Mouse (Mus musculus): ENCODE measurements at regions not wholly inside any gene's neighbourhood (a gene's known extent, or its start where the extent isn't known, plus 50 kb on each side); places are given as distances from the start of the nearest gene placed in this dataset.
"Not testable (repeated sequence)": the region's sequence is repeated elsewhere in the genome, so short reads cannot be mapped to it uniquely, and the experiment has no call there.

DNA sequence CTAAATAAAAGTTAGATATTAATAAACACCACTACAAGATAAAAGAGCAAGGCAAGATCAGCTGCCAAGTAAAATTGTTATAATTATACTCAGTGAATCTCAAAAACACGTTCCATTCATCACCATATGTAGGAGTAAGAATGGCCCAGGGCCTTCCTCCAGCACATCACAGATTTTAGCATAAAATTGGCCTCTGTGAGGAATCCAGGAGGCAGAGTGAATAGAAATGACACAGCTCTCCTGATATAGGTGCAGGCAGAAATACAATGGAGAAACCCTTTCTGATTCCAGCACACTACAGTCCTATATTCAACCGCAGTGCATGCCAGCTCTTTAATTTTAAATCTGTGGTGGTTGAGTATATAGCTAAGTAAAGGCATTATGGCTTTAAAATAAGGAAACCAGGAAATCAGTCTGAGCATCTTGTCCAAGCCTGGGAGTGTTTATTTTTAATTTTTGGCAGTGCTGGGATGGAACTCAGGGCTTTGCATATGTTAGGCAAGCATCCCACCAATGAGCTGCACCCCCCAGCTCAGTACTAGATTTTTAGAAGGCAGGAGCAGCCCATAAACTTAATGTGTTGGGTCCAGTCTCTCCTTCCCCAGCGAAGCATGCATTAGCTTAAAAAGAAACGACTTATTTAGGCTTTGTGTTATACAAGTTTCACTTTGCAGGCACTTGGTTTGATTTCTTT, 158.3 kb upstream of the Ptprz1 start:
- Histone ChIP-seq H3K4me3 (replicated peaks) (no peak overlapping the region), H3K9ac (replicated peaks) (no peak overlapping the region), H3K27me3 (no peaks in the 10 kb centered on the region), H3K4me2 (replicated peaks) (no peak overlapping the region), H3K4me1 (replicated peaks) (peaks cover 16% of the 10 kb centered on the region), H3K9me3 (no peaks in the 10 kb centered on the region), H3K27ac (peak overlapping the region; percentile 47; the same call in 1 of the 2 replicates), H3K36me3 (no peaks in the 10 kb centered on the region)
- WGBS: 90% methylated on average over 4 of the region's 4 CpGs
- no peak for ATAC-seq

DNA sequence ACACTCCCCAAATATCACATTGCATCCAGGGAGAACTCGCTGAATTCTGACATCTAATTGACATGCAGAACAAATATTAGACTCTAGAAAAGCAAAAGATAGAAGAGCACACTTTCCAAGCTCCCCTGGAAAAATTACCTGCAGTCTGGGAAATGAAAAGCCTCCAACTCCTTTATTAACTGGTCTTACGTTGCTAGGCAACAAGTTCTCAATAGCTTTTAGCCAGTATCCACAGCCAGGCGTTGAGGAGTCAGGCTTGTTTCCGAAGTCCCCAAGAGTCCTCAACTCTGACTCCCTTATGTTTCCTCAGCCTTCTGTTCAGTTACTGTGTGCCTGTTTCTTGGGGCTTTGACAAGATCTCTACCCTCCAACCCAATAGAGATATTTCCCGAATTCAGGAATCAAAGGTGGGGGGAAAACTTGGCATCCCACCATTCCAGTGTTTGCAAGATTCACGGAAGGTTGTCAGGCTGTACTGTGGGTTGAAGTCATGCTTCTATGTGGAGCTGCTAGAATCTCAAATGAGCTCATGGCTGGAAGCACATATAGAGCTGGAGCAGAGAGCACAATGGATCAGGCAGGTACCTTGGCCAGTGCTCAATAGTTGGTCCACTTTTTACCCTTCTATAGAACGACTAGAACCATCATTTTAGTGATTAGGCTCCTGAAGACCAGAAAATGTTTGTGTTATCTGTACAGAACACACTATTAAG, 159.0 kb upstream of the Ptprz1 start:
- no peak overlapping the region for H3K4me3 ChIP-seq (replicated peaks)
- H3K4me1 ChIP-seq (replicated peaks): peaks cover 16% of the 10 kb centered on the region
- WGBS: 38% methylated on average over 7 of the region's 7 CpGs
- peak; percentile 84 for ATAC-seq
- H3K27me3 ChIP-seq: no peaks in the 10 kb centered on the region
- no peaks in the 10 kb centered on the region for H3K9me3 ChIP-seq
- H3K36me3 ChIP-seq: no peaks in the 10 kb centered on the region
- 0 out of 2 replicates have a peak overlapping the region, but pooled peaks have one; percentile 1 for H3K4me2 ChIP-seq (replicated peaks)
- no peak overlapping the region for H3K9ac ChIP-seq (replicated peaks)
- peak overlapping the region; percentile 56; the same call in 1 of the 2 replicates for H3K27ac ChIP-seq

DNA sequence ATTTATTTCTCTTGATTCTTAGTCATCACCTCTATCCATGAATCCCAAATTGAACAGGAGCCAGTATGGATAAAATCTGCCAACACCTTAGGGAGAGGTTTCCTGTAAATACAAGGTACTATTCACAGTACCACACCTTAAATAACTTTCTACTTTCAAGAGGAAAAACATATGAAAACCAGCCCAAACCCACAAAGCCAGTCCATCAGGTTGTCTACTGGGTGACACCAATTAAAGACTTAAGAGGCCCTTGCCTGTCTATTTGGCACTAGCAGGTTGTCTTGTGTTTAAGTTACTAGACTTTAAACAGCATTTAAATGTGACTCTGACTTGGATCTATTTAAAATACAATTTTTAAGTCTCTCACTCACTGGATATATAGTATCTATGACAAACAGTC, 177.1 kb upstream of the Ptprz1 start:
- Histone ChIP-seq H3K4me3 (replicated peaks) (no peak overlapping the region), H3K4me1 (replicated peaks) (no peaks in the 10 kb centered on the region), H3K27ac (no peak overlapping the region), H3K9ac (replicated peaks) (no peak overlapping the region), H3K27me3 (no peaks in the 10 kb centered on the region), H3K36me3 (no peaks in the 10 kb centered on the region), H3K4me2 (replicated peaks) (no peak overlapping the region), H3K9me3 (no peaks in the 10 kb centered on the region)
- no peak for ATAC-seq

DNA sequence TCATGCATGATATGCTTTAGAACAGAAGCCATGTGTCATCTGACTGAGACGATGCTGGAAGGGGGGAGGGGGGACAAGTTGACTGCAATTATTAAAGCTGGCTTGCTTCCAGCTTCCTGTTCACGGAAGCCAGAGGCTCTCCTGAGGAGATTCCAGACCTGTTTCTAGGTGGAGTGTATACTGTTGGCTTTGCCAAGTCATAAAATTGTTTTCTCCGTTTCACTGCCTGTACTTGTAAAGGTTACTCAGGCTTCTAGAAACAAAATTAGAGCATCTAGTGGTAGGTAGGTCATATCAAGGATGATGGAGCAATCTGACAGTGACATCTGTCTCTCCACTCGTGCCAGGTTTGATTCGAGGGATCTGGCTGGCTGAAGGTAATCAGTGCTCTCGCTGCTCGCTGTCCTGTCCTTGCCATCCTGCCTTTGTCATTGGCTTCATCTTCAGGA, 186.6 kb upstream of the Ptprz1 start:
- peak; percentile 71 for ATAC-seq
- H3K36me3 ChIP-seq: no peaks in the 10 kb centered on the region
- no peaks in the 10 kb centered on the region; the same call in 1 of the 2 replicates for H3K9me3 ChIP-seq
- no peaks in the 10 kb centered on the region for H3K4me1 ChIP-seq (replicated peaks)
- WGBS: 77% methylated on average over 7 of the region's 7 CpGs
- no peaks in the 10 kb centered on the region for H3K27me3 ChIP-seq
- H3K4me2 ChIP-seq (replicated peaks): no peak overlapping the region
- H3K27ac ChIP-seq: no peak overlapping the region
- H3K4me3 ChIP-seq (replicated peaks): no peak overlapping the region
- no peak overlapping the region for H3K9ac ChIP-seq (replicated peaks)

DNA sequence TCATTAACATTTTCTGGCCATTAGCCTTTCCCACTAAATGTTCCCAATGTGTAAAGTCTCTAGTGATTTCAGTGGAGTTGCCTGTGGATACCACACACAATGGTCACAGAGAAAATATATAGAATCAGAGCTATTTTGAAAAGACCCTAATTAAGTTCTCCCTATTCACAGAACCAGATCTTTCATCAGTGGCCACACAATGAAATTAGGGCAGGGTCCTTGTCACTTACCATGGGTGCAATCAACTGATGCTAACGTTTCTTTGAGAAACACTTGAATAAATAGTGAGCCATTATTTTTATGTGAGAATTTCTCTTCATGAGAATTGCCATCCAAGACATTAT, 200.7 kb upstream of the Ptprz1 start:
- H3K4me3 ChIP-seq (replicated peaks): no peak overlapping the region
- no peak for ATAC-seq
- no peak overlapping the region for H3K9ac ChIP-seq (replicated peaks)
- H3K27me3 ChIP-seq: no peaks in the 10 kb centered on the region
- no peaks in the 10 kb centered on the region for H3K4me1 ChIP-seq (replicated peaks)
- 31% methylated on average over 1 of the region's 1 CpGs for WGBS
- no peaks in the 10 kb centered on the region for H3K36me3 ChIP-seq
- H3K4me2 ChIP-seq (replicated peaks): no peak overlapping the region
- H3K27ac ChIP-seq: no peak overlapping the region
- no peaks in the 10 kb centered on the region for H3K9me3 ChIP-seq

DNA sequence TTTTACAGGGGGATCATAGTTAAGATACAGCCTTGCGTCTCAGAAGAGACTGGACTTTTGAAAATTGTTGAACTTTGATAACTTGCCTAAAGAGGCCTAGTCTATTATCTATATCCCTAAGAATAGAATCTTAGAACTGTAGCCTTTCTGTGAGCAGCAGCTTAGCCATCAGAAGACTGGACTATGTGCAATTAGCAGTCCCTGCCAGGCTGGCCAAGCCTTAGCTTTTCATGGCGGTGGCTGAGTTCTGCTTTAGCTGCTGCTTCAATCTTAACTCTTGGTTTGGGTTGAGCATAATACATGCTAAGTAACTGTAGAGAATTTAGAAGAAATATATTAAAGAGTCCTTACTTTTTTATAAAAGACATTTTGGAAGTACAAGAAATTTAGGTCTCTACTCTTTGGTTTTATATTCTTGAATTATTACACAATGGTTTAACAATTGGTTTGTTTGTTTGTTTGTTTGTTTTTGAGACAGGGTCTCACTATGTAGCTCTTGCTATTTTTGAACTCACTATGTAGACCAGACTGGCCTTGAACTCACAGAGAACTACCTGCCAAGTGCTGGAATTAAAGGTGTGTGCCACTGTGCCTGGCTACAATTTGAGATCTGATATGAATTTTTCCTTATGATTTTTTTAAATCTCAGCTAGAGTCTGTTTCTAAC, 201.2 kb upstream of the Ptprz1 start:
- no peak for ATAC-seq
- no peak overlapping the region for H3K4me3 ChIP-seq (replicated peaks)
- no peaks in the 10 kb centered on the region for H3K27me3 ChIP-seq
- no peaks in the 10 kb centered on the region for H3K4me1 ChIP-seq (replicated peaks)
- no peaks in the 10 kb centered on the region for H3K9me3 ChIP-seq
- H3K4me2 ChIP-seq (replicated peaks): no peak overlapping the region
- H3K27ac ChIP-seq: no peak overlapping the region
- no peaks in the 10 kb centered on the region for H3K36me3 ChIP-seq
- H3K9ac ChIP-seq (replicated peaks): no peak overlapping the region
- WGBS: 70% methylated on average over 2 of the region's 2 CpGs

DNA sequence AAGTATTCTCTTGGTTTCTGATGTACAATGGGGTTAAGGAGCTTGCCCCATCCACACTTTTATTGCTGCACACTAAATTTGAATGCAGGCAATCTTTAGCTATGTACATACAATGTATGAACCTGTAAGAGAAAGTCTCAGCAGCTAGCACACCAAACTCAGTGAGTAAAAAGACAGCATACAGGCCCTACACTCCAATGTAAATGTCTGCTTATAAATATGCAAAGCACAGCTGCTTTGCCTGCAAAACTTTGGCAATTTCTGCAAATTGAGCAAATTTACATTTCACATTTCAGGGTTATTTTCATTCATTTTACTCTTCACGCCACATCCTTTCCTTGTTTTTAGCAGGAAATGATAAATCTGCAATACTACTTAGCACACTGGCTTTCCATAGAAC, 203.8 kb upstream of the Ptprz1 start:
- Histone ChIP-seq H3K27ac (no peak overlapping the region), H3K4me1 (replicated peaks) (no peaks in the 10 kb centered on the region), H3K9me3 (no peaks in the 10 kb centered on the region), H3K9ac (replicated peaks) (no peak overlapping the region), H3K36me3 (no peaks in the 10 kb centered on the region), H3K4me3 (replicated peaks) (no peak overlapping the region), H3K4me2 (replicated peaks) (no peak overlapping the region), H3K27me3 (no peaks in the 10 kb centered on the region)
- no peak for ATAC-seq
- 90% methylated on average over 1 of the region's 1 CpGs for WGBS

DNA sequence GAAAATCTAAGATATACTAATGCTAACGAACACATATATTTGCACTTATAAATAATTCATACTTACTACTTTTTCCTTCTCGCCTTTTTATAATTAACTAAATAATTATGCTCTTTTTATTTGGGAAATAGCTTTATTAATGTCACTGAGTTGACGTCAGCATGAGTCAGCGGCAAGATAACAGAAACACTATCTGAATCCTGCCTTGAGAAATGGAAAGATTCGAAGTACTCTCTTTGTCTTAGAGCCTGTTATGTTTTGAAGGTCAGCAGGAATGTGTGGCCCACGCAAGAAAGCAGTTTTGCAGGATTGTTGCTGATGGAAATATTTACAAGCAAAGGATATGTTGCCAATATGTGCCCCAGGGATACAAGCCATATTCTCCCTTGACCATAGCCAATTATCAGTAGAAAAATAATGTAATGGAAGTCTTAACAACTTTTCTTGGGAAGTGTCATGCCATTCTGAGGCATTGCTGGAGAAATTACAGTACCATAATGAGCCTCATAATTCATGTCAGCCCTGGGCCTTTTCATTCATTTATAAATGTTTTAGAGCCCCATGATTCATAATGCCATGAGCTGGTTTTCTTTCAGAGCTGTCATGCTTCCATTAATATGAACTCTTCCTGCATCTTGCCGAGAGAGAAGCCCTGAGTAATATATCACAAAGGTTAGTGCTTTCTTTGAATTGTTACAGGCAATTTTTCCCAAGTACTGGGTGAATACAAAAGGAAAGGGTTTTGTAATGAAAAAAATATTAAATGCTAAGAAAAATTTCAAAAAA, 206.9 kb upstream of the Ptprz1 start:
- Histone ChIP-seq H3K4me3 (replicated peaks) (no peak overlapping the region), H3K4me2 (replicated peaks) (no peak overlapping the region), H3K4me1 (replicated peaks) (no peaks in the 10 kb centered on the region), H3K9me3 (no peaks in the 10 kb centered on the region), H3K27me3 (no peaks in the 10 kb centered on the region), H3K9ac (replicated peaks) (no peak overlapping the region), H3K27ac (no peak overlapping the region), H3K36me3 (no peaks in the 10 kb centered on the region)
- ATAC-seq: no peak
- 86% methylated on average over 7 of the region's 7 CpGs for WGBS

DNA sequence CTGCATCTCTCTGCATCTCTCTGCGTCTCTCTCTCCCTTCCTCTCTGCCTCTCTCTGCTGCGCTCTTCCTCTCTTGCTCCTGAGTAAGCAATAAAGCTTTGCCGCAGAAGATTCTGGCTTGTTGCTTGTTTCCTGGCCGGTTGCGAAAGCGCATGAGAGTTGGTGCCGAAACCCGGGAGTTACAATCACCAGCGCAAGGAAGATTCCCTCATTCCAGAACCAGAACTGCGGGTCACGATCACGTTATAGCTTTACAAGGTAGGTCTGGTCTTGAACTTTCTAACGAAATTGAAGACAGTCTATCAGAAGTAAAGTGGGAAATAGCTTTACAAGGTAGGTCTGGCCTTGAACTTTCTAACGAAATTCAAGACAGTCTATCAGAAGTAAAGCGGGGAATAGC, 217.9 kb upstream of the Ptprz1 start:
- not testable (repeated sequence) for H3K4me1 ChIP-seq (replicated peaks); H3K4me2 ChIP-seq (replicated peaks); H3K4me3 ChIP-seq (replicated peaks); H3K36me3 ChIP-seq; H3K9me3 ChIP-seq; ATAC-seq; H3K27me3 ChIP-seq; H3K9ac ChIP-seq (replicated peaks); H3K27ac ChIP-seq
- 96% methylated on average over 15 of the region's 15 CpGs for WGBS

DNA sequence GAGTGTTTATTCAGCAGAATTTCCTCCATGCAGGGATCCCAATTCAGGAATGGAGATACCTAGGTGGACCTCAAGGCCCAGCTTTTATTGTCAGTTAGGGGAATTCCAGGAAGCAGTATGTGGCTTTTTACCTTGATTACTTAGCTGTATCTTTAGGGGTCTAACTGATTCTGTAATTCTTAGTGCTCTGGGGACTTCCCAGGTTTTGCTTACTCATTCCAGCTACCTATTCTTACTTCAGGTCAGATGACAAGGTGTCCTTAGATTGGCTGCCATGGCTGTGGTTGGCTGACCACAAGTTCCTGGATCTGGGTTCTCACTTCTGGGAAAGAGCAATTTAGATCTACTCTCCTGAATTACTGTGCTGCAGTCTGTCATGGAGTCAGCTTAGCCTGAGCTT, 235.2 kb upstream of the Ptprz1 start:
- Histone ChIP-seq H3K27ac (no peak overlapping the region), H3K4me3 (replicated peaks) (no peak overlapping the region), H3K9me3 (no peaks in the 10 kb centered on the region), H3K4me1 (replicated peaks) (no peaks in the 10 kb centered on the region), H3K9ac (replicated peaks) (no peak overlapping the region), H3K27me3 (no peaks in the 10 kb centered on the region), H3K4me2 (replicated peaks) (no peak overlapping the region), H3K36me3 (no peaks in the 10 kb centered on the region)
- ATAC-seq: no peak

DNA sequence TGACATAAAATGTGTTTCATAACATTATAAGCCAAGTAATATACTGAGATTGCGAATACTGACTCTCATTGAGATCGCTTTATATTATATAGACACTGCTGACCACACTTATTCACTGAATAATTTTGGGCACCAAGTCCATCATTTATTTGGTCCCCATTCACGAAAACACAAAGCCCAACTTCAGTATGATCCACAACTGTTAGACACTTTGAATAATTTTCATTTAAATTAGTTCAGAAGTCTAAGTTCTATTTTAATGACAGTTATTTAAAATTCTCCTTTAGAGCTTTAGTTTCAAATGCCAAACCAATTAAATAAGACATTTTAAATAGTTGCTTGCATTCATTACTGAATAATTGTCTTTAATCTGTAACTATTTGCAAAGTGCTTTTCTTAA, 240.2 kb upstream of the Ptprz1 start:
- no peak overlapping the region for H3K9ac ChIP-seq (replicated peaks)
- WGBS: 90% methylated on average over 3 of the region's 3 CpGs
- H3K4me2 ChIP-seq (replicated peaks): no peak overlapping the region
- no peaks in the 10 kb centered on the region for H3K9me3 ChIP-seq
- H3K27ac ChIP-seq: no peak overlapping the region
- no peak overlapping the region for H3K4me3 ChIP-seq (replicated peaks)
- no peaks in the 10 kb centered on the region for H3K36me3 ChIP-seq
- no peaks in the 10 kb centered on the region for H3K27me3 ChIP-seq
- no peaks in the 10 kb centered on the region for H3K4me1 ChIP-seq (replicated peaks)
- ATAC-seq: no peak

DNA sequence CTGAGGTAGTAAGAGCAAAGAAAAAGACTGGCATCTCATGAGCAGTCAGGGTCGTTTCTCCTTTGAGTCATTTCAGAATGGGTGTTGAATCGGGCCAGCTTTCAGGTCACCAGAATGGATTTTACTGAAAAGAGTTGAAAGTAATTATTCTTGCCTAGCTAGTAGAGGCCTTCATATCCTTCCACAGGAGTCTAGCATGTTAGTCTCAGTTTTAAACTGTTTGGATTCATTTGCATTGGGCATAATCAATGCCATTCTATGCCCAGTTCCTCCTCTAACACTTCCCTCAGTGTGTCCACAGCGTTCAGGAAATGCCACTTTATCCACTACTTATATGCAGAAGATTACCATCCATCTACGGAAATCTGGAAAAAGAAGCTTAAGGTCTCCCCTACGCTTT, 240.6 kb upstream of the Ptprz1 start:
- ATAC-seq: no peak
- WGBS: 63% methylated on average over 5 of the region's 5 CpGs
- peak overlapping the region; percentile 26; the same call in 1 of the 2 replicates for H3K27ac ChIP-seq

More for the DNA sequence above, 240.6 kb upstream of the Ptprz1 start:
- no peaks in the 10 kb centered on the region for H3K27me3 ChIP-seq
- H3K4me1 ChIP-seq (replicated peaks): no peaks in the 10 kb centered on the region
- no peak overlapping the region for H3K4me3 ChIP-seq (replicated peaks)
- no peaks in the 10 kb centered on the region for H3K36me3 ChIP-seq
- no peak overlapping the region for H3K9ac ChIP-seq (replicated peaks)
- H3K4me2 ChIP-seq (replicated peaks): no peak overlapping the region
- H3K9me3 ChIP-seq: no peaks in the 10 kb centered on the region
